Mouse (Mus musculus) embryonic facial prominence, embryonic 14.5 days (tissue): ENCODE results near the gene Gcc1. TPM values are rescaled to one million over a fixed set of nuclear protein-coding genes. Genes with fewer than 3 reads are reported as not detected.

Experiments used
- ATAC-seq: fragments of 200-750 bp; cut with Nextera tagmentation; 2 replicates; pipeline ENCODE4 v1.8.0; 2017; ENCODE audit warnings: low read depth, moderate number of reproducible peaks, moderate TSS enrichment
- DNase-seq: peaks from one replicate; pipeline ENCODE4 v3.0.0-alpha.2; 2015; ENCODE audit warnings: low spot score
- H3K27ac ChIP-seq: fragments of 300-500 bp; sonication (generic); replicated peaks from 2 replicates; pipeline ENCODE4 v1.5.1; 2014; ENCODE audit warnings: low read depth, mild to moderate bottlenecking, low read length, moderate library complexity
- H3K27me3 ChIP-seq: fragments of 300-500 bp; sonication (generic); replicated peaks from 2 replicates; pipeline ENCODE4 v1.6.1; 2014; ENCODE audit warnings: low read length; ENCODE audit not compliant: control insufficient read depth, insufficient read depth
- H3K36me3 ChIP-seq: fragments of 300-500 bp; sonication (generic); 2 replicates; pipeline ENCODE4 v1.6.1; 2014; ENCODE audit warnings: low read length, mixed read lengths; ENCODE audit not compliant: control insufficient read depth, insufficient read depth
- H3K4me1 ChIP-seq: fragments of 300-500 bp; sonication (generic); 2 replicates; pipeline ENCODE4 v1.6.1; 2014; ENCODE audit warnings: antibody characterized with exemption, low read length; ENCODE audit not compliant: control insufficient read depth, insufficient read depth
- H3K4me2 ChIP-seq: fragments of 300-500 bp; sonication (generic); 2 replicates; pipeline ENCODE4 v1.6.1; 2014; ENCODE audit warnings: low read depth, mild to moderate bottlenecking, low read length, moderate library complexity, mixed read lengths
- H3K4me3 ChIP-seq: fragments of 300-500 bp; sonication (generic); 2 replicates; pipeline ENCODE4 v1.5.1; 2014; ENCODE audit warnings: low read depth, mild to moderate bottlenecking, low read length
- H3K9ac ChIP-seq: fragments of 300-500 bp; sonication (generic); 2 replicates; pipeline ENCODE4 v1.6.1; 2014; ENCODE audit warnings: low read depth, mild to moderate bottlenecking, low read length, moderate library complexity, mixed read lengths
- H3K9me3 ChIP-seq: fragments of 300-500 bp; sonication (generic); 2 replicates; pipeline ENCODE4 v1.6.1; 2016; ENCODE audit warnings: low read length; ENCODE audit not compliant: control insufficient read depth
- WGBS: fragments of 180-500 bp; shearing (Covaris S2); extraction: QIAGEN DNeasy Blood & Tissue Kit; methylation state at CpG from one replicate; pipeline ENCODE4 v1.1.7; 2014; 5-methylcytosine and 5-hydroxymethylcytosine counted together
- polyA plus RNA-seq: library from polyadenylated mRNA; unstranded; fragments of >200 nt; fragmentation: Nextera tagmentation; extraction: Ambion mirVana; gene quantifications from 2 replicates; pipeline ENCODE4 v1.2.1, GENCODE M21; 2014

The Gcc1 gene
- polyA plus RNA-seq, result 6.8 and 8.4 TPM in 2 replicates

GRCm38 (mm10) chr6:28428290-28428689 is at the start of gene Gcc1:
Gcc1 (minus strand) TSS chr6:28428390.
- no peaks in the 10 kb centered on the region for H3K9me3 ChIP-seq
- no peak within 1 kb of the TSS for H3K27ac ChIP-seq
- ATAC-seq (no peak), DNase-seq (no peak)
- no peak within 1 kb of the TSS for H3K4me2 ChIP-seq
- H3K27me3 ChIP-seq, result no peaks in the 10 kb centered on the region
- peaks cover 12% of the 10 kb centered on the region for H3K4me1 ChIP-seq
- no peak within 1 kb of the TSS for H3K4me3 ChIP-seq
- H3K9ac ChIP-seq, result no peak within 1 kb of the TSS
- H3K36me3 ChIP-seq, result peaks cover 21% of the 10 kb centered on the region
- WGBS, result 88% methylated on average over 3 of the region's 3 CpGs

- no peaks in the 10 kb centered on the region for H3K36me3 ChIP-seq
- H3K9ac ChIP-seq, result no peak within 1 kb of the TSS
- H3K27me3 ChIP-seq, result no peaks in the 10 kb centered on the region
- DNase-seq, result no peak
- 0 out of 2 replicates have a peak, but pooled peaks cover 5% of the 10 kb centered on the region for H3K4me1 ChIP-seq
- H3K9me3 ChIP-seq, result no peaks in the 10 kb centered on the region
- no peak within 1 kb of the TSS for H3K4me2 ChIP-seq
- H3K27ac ChIP-seq, result no peak within 1 kb of the TSS
- 79% methylated on average over 5 of the region's 5 CpGs for WGBS
- ATAC-seq, result no peak
- H3K4me3 ChIP-seq, result no peak within 1 kb of the TSS
Measured at GRCm38 (mm10) chr6:28474839-28475238, 46.6 kb upstream of the Gcc1 start, which contains the start of gene Snd1. Snd1 (plus strand) TSS chr6:28475139.

GRCm38 (mm10) chr6:28474211-28474610 is 46.0 kb upstream of the Gcc1 start:
- Histone ChIP-seq H3K4me2 (no peak overlapping the region), H3K4me3 (no peak overlapping the region), H3K9ac (no peak overlapping the region), H3K27me3 (no peaks in the 10 kb centered on the region), H3K36me3 (no peaks in the 10 kb centered on the region), H3K4me1 (0 out of 2 replicates have a peak, but pooled peaks cover 5% of the 10 kb centered on the region), H3K27ac (no peak overlapping the region), H3K9me3 (no peaks in the 10 kb centered on the region)
- 84% methylated on average over 4 of the region's 4 CpGs for WGBS
- ATAC-seq (no peak), DNase-seq (no peak)

- Histone ChIP-seq H3K9ac (no peak overlapping the region), H3K9me3 (no peaks in the 10 kb centered on the region), H3K4me3 (no peak overlapping the region), H3K4me1 (no peaks in the 10 kb centered on the region), H3K36me3 (no peaks in the 10 kb centered on the region), H3K27me3 (no peaks in the 10 kb centered on the region), H3K27ac (no peak overlapping the region), H3K4me2 (no peak overlapping the region)
- WGBS, result 80% methylated on average over 9 of the region's 9 CpGs
- no peak for ATAC-seq
- no peak for DNase-seq
Measured at GRCm38 (mm10) chr6:28471284-28472035, 43.3 kb upstream of the Gcc1 start.

GRCm38 (mm10) chr6:28470621-28471020 is 42.4 kb upstream of the Gcc1 start:
- Histone ChIP-seq H3K4me2 (no peak overlapping the region), H3K27ac (no peak overlapping the region), H3K36me3 (no peaks in the 10 kb centered on the region), H3K9me3 (no peaks in the 10 kb centered on the region), H3K9ac (no peak overlapping the region), H3K4me3 (no peak overlapping the region), H3K4me1 (no peaks in the 10 kb centered on the region), H3K27me3 (no peaks in the 10 kb centered on the region)
- ATAC-seq (no peak), DNase-seq (no peak)
- WGBS, result 73% methylated on average over 5 of the region's 5 CpGs

- Histone ChIP-seq H3K27ac (no peak overlapping the region), H3K4me3 (no peak overlapping the region), H3K9me3 (no peaks in the 10 kb centered on the region), H3K9ac (no peak overlapping the region), H3K4me2 (no peak overlapping the region), H3K36me3 (no peaks in the 10 kb centered on the region), H3K27me3 (no peaks in the 10 kb centered on the region), H3K4me1 (no peaks in the 10 kb centered on the region)
- WGBS, result 43% methylated on average over 4 of the region's 4 CpGs
- ATAC-seq (no peak), DNase-seq (no peak)
Measured at GRCm38 (mm10) chr6:28470017-28470602, 41.9 kb upstream of the Gcc1 start.

GRCm38 (mm10) chr6:28464630-28465029 is 36.4 kb upstream of the Gcc1 start:
- Histone ChIP-seq H3K9ac (no peak overlapping the region), H3K27ac (no peak overlapping the region), H3K4me3 (no peak overlapping the region), H3K36me3 (no peaks in the 10 kb centered on the region), H3K4me1 (no peaks in the 10 kb centered on the region), H3K27me3 (no peaks in the 10 kb centered on the region), H3K9me3 (no peaks in the 10 kb centered on the region), H3K4me2 (no peak overlapping the region)
- DNase-seq (no peak), ATAC-seq (no peak)
- 44% methylated on average over 6 of the region's 6 CpGs for WGBS

GRCm38 (mm10) chr6:28460534-28460933 is 32.3 kb upstream of the Gcc1 start:
- DNase-seq, result no peak
- Histone ChIP-seq H3K9me3 (no peaks in the 10 kb centered on the region), H3K9ac (no peak overlapping the region), H3K4me2 (no peak overlapping the region), H3K27me3 (no peaks in the 10 kb centered on the region), H3K27ac (no peak overlapping the region), H3K4me1 (no peaks in the 10 kb centered on the region), H3K36me3 (no peaks in the 10 kb centered on the region), H3K4me3 (no peak overlapping the region)
- no peak for ATAC-seq
- WGBS, result 9% methylated on average over 5 of the region's 5 CpGs

GRCm38 (mm10) chr6:28459221-28459668 is 31.1 kb upstream of the Gcc1 start:
- Histone ChIP-seq H3K36me3 (no peaks in the 10 kb centered on the region), H3K9ac (no peak overlapping the region), H3K4me1 (no peaks in the 10 kb centered on the region), H3K4me3 (no peak overlapping the region), H3K9me3 (no peaks in the 10 kb centered on the region), H3K27ac (no peak overlapping the region), H3K4me2 (no peak overlapping the region), H3K27me3 (no peaks in the 10 kb centered on the region)
- DNase-seq (no peak), ATAC-seq (no peak)
